Mouse (Mus musculus): ENCODE measurements around the gene Yeats2.

DNA sequence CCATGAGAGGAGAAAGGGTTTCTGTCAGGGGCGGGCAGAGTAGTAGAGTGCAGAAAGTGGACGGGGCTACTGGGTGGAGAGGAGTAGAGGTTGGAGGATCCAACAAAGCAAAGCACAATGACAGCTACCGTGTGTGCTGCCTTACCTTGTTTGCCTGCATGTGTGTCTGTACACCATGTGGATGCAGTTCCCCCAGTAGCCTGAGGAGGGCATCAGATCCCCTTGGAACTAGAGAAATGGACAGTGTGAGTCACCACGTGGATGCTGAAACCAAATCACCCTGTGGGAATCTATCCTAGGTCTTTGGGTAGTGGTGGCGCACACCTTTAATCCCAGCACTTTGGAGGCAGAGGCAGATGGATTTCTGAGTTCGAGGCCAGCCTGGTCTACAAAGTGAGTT lies 31.9 kb upstream of the Yeats2 start:
- TF ChIP-seq CTCF (IDR thresholded peaks at IDR 0.05; ENCODE audit: low read depth, low read length) (peak; percentile 23; the same call in 1 of the 2 replicates), POLR2A (IDR thresholded peaks at IDR 0.05; ENCODE audit: extremely low read depth, insufficient read depth, low read length) (no peak)

All from liver, adult 2 months (tissue).